Mouse (Mus musculus): Measurements from ENCODE around the gene Trmt11.
"Not testable (repeated sequence)": the region's sequence is repeated elsewhere in the genome, so short reads cannot be mapped to it uniquely, and the experiment has no call there.

GRCm38 (mm10) chr10:30535930-30536329 lies 64.6 kb downstream of the Trmt11 start:
- TF ChIP-seq CTCF, POLR2A (IDR thresholded peaks at IDR 0.05; ENCODE audit: insufficient read depth, low read depth, low read length): not testable (repeated sequence)

Measured in olfactory bulb, adult 2 months (tissue).